Mouse (Mus musculus): ENCODE results near the gene Cadps. TPM values are rescaled to one million over a fixed set of nuclear protein-coding genes. Genes with fewer than 3 reads are reported as not detected.

Cadps gene
- total RNA-seq, 2 experiments from 2014 or later, result 224 to 229 TPM

DNA sequence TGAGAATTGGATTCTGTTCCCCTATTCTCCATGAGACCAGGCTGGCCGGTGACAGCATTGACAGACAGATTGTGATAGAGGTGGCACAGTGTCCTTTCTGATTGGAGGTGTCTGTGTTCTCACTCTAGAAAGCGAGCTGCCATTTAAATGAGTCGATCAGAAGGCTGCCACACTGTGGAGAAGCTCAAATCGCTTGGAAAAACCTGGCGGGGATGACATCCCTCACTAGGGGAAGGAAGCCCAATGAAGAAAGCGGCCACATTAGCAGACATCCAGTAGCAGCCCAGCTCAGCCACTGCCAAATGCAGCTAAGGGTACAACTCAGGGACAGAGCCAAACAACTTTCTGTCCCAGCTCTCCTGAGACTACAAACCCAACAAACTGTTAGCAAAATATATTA lies 397.6 kb downstream of the Cadps start:
- intact Hi-C loops (cut with DNase I), result no loop called here

DNA sequence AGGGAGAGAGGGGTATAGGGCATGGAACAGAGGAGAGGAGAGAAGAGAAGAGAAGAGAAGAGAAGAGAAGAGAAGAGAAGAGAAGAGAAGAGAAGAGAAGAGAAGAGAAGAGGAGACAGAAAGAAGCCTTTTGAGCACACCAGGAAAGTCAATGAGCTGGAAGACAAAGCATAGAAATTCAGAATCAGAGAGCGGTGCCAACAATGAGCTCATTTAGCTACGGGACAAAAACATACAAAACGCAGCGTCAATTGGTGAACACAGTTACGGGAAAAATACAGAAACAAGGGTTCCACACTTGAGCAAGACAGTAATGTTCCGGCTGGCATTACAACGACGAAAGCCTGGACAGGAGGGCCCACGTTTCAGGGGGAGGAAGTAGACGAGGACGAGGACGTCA lies 412.6 kb downstream of the Cadps start:
- intact Hi-C loops (cut with DNase I), result no loop called here
- DNase-seq (ENCODE audit: low spot score in 2 of 2), result no peak

More for the DNA sequence above, 397.6 kb downstream of the Cadps start:
- no peak for DNase-seq (ENCODE audit: low spot score in 2 of 2)

DNA sequence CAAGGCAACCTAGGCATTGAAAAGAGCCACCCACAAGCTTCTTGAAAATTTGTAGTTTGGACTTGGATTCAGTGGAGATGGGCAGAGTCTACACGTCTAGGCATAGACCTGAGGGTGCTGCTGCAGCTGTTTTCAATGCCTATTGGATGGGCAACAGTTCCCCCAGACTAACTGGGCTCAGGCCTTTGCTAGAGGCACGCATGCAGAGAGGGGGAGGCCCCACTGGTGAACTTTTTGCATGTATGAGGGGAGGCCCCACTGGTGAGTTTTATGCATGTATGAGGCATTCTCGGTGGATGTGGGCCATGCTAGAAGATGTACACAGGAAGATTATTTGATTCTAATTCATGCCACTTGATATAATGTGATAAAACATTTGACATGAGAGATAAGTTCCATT lies 413.1 kb downstream of the Cadps start:
- DNase-seq (ENCODE audit: low spot score in 2 of 2), result no peak
- intact Hi-C loops (cut with DNase I), result no loop called here

DNA sequence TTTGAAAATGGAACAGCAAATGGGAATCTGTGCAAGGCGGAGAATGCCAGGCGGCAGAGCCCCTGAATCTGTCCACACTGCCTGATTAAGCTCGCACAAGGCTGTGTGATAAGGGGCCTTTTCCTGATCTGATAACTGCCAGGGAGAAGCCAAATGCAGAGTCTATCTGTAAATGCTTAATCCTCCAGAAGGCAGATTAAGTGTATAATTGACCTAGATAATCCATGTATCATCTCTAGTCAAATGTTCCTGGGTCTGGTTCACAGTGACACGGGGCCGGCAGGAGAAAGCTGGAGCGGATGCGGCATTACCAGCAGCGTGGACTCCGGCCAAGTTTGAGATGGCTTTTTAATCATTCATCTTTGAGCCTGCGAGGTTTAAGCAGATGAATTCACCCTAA lies 416.3 kb downstream of the Cadps start:
- no peak for DNase-seq (ENCODE audit: low spot score in 2 of 2)
- intact Hi-C loops (cut with DNase I), result no loop called here

DNA sequence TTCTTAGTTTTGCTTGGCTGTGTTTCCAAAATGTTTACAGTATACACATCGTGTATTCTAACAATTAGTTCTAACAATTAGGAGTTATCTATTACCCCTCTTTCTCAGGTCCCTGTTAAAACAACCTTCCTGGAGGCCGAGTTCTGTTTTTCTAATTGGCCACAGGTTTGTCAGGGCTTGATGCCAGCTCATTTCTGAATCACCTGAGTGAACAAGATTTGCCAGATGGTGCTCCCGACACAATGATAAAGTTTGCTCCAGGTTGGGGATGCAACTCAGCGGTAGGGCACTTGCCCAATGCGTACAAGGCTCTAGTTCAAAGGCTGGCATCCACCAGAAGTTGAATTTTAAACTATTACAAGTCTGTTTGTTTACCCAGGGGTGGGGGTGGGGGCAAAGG lies 417.7 kb downstream of the Cadps start:
- intact Hi-C loops (cut with DNase I), result no loop called here
- DNase-seq (ENCODE audit: low spot score in 2 of 2), result no peak

DNA sequence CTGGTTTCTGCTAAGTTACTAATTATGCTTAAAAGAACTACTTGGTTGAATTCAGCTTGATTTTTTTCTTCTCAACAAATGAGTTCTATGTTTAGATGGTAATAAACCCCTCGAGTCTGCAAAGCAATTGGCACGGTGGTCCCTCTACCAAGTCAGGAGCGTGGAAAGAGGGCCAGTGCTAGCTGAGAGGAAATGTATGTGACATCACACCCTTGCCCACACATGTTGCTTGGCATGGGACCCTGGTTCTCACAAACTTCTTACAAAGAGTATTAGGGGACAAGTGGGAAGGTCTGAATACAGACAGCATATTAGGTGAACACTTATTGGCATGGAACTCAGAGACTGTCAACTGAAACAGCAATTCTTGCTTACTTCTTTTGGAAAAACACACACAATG lies 418.2 kb downstream of the Cadps start:
- intact Hi-C loops (cut with DNase I), result no loop called here

DNA sequence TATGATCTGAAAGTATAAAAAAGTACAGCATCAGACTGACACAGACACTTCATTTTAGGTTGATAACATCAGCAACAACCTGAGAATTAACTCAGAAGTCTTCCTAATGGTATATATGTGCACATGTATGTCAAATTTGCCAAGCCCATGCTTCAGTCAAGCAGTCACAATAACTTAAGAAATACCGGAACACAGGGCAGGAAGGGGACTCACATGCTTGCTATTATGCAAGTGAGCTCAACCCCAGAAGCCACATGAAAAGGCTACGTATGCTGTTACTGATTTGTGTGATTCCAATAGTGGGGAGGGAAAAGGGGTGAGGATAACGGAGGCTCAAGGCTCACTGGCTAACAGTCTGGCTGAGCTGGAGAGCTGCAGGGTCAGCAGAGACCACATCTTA lies 418.8 kb downstream of the Cadps start:
- intact Hi-C loops (cut with DNase I), result no loop called here
- DNase-seq (ENCODE audit: low spot score in 2 of 2), result no peak

More for the DNA sequence above, 418.2 kb downstream of the Cadps start:
- no peak for DNase-seq (ENCODE audit: low spot score in 2 of 2)

DNA sequence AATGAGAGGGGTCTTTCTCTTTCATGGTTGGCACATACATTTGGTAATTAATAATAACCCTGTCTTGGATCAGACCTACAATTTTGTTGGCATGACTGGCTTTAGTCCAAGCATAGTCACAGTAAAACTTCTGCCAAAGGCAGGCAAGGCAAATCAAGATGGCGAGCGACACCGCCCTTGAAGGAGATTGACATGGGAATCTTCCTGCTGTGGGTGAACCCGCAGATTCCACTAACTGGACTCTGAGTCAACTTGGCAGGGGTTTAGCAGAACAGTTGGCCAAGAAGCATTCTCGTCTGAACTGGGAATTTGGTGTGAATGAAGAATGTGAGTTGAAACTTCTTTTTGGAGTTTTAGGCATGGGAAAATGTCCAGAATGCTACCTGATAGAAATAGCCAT lies 422.8 kb downstream of the Cadps start:
- DNase-seq (ENCODE audit: low spot score in 2 of 2), result no peak
- intact Hi-C loops (cut with DNase I), result no loop called here

DNA sequence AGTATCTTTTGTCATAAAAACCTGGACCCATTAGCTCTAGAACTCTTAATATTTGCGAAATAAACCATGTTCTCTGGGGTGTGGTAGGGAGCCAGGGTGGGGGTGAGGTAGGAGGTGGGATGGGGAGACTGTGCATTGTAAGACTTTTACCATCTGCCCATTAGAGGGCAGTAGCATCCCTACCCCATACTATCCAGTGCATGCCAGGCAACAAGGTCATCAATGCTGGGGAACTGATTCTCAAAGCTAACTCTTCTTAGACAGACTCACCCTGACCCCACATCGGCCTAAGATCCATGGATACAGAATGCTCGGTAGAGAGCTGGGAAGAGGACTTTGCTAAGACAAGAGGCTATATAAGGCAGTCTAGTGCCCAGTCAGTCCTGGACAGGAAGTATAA lies 425.3 kb downstream of the Cadps start:
- DNase-seq (ENCODE audit: low spot score in 2 of 2), result no peak
- intact Hi-C loops (cut with DNase I), result loop anchor here (5.0 kb wide), 1 partner anchor 135 kb away; no protein-coding TSS in a partner anchor

DNA sequence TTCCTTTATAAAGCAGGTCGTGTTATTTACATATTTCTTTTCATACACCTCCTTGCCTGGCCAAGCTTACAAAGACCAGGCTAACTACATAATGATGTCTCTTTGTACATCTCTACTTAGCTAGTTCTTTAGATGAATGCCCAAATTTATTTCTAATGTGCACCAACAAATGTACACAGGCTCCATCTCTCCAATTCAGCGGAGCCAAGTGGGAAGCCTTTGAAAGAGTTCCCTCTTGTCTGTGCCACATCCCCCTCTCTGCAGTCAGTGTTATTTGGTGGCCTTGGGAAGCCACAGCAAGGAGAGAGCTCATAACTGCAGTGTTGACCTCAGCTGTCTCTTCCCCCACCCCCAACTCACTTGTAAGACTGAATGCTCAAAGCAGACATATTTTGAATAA lies 428.6 kb downstream of the Cadps start:
- no peak for DNase-seq (ENCODE audit: low spot score in 2 of 2)
- intact Hi-C loops (cut with DNase I), result no loop called here

DNA sequence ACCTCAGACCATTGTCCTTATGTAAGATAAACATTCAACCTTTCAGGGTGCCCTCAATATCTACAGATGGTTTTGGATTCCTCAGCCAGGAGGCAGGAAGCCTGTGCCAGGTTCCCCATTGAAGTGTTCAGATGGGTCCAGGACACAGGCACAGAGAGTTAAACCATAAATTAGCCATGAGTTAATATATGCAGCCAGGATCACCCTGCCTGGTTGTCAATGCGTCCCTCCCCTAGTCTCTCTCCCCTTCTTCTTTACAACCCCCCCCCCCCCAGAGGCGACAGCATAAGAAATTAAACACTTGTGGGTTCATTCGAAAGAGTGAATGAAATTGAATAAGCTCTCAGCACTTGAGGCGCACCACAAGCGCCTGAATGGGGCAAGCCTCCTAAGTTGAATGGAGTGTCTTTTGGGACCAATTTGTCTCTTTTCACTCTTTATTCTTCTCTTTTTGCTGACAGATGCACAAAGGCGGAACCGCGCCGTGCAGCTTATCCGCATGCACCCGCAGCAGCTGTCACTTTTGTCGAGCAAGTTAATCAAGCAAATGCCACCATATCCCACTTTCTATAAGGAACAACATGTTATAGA lies 429.5 kb downstream of the Cadps start:
- DNase-seq (ENCODE audit: low spot score in 2 of 2), result peak in 1 of 2 experiments; percentile 60
- intact Hi-C loops (cut with DNase I), result no loop called here

DNA sequence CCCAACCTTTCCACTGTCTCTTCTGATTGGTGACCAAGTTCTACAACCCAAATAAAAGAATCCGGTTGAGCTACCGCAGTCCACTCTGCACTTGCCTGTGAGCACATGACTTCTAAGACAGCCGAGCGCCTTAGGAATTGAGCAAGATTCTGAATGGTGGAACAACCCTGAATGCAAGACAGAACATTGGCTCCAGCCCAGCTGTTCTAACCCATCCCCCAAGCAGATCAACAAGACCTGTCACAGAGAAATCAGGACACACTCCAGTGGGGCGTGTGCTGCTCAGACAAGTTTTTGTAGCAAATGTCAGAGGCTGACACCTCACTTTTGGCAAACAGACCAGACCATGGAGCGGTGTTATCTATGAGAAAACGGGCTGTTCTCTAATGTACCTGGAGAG lies 431.7 kb downstream of the Cadps start:
- intact Hi-C loops (cut with DNase I), result no loop called here
- DNase-seq (ENCODE audit: low spot score in 2 of 2), result no peak

DNA sequence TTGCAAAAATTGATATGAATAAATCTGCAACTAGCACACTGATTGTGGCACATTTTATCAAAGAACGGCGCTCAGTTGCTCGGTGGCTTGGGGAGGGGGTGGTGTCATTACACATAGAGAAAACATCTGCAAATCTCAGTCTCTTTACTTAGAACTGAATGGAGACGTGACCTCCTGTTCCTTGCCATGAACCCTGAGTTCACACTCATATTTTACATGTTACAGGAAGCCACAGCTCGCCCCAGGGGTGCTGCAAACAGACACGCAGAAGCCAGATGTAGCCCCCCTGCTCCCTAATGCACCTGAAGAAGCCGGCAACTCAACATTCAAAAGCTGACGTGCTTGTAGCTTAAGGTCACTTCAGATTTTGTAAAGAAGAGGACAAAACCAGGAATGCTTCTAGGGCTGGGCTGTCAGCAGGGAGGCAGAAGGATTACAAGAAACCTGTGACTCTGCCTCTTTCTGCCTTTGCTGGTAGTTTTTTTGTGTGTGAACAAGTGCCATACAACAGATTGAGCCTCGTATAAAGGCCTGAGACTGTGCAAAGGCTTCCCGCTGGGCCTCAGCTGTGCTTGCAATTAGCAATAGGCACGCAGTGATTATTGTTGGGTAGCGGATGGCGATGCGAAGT lies 434.0 kb downstream of the Cadps start:
- no peak for DNase-seq (ENCODE audit: low spot score in 2 of 2)
- intact Hi-C loops (cut with DNase I), result no loop called here

DNA sequence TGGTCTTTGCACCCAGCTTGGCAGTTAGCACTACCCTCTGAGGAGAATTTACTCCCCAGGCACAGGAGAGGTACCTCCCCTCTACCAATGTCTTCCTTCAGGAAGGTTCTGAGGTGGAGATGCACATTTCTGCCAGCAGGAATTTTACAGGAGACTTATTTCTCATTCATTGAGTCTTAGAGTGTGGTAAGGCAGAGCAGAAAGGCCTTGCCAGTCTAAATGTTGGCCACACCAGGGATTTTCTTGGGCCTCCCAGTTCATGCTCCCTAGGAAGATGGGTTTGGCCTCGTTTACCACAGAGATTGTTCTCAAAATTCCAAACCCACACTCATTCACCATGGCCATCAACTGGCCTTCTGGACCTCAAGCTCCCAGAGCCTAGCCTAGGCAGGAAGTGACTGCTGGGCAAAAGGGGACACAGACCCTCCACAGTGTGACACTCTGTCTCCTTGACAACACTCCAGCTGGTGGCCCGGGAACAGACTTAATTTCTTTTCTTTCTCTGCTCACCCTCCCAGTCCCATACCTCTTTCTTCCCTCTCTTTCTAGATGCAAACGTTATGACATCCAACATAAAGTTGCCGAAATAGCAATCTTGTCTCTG lies 434.6 kb downstream of the Cadps start:
- intact Hi-C loops (cut with DNase I), result no loop called here
- DNase-seq (ENCODE audit: low spot score in 2 of 2), result no peak

DNA sequence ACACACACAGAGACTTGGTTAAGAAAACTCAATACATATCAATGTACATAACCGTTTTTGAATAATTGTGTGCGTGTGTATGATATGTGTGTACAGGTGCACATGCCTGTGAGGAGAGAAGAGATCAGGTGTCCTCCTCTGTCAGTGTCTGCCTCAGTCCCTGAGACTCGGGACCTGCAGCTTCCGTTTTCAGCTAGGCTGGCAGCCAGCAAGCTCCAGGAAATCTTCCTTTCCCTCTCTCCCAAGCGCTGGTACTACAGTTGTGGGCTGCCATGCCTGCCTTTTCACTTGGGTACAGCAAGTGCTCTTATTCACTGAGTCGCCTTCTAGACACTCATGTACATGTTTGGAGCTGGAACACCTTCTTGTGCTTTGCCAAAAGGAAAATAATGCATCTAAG lies 435.7 kb downstream of the Cadps start:
- no peak for DNase-seq (ENCODE audit: low spot score in 2 of 2)
- intact Hi-C loops (cut with DNase I), result no loop called here

DNA sequence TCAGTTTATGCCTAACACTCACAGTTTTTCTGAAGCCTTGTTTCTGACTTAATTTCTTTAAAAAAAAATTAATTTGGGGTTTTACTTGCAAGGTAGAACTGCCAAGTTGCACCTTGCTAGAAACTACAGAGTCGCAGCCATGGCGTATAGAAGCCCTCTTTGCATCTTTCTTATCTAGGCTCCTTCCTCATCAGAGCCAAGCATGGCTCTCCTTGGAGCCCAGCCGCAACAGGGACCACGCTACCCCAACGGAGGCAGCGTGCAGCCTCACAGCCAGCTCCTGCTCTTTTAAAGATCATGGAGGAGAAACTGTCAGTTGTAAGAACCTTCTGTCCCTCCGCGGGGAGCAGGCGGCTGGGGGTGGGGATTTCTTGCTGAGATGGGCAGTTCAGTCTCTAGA lies 445.0 kb downstream of the Cadps start:
- no peak for DNase-seq (ENCODE audit: low spot score in 2 of 2)
- intact Hi-C loops (cut with DNase I), result no loop called here

DNA sequence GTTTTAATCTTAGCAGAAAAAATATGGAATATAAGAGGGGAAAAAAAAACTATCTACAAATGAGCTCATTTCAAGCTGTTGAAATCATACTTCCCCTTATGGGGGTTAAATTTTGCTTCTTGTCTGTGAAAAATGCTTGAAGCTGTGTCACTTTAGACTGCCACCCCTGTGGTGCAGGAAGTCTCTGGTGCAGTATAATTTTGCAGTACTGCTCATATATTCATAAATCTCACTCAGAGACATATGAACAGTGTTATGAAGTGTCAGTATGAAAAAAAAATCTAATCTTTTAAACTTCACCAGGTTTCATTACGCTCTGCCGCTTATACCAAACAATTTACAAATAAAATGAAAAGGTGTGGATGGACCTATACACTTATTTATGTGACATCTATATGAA lies 445.6 kb downstream of the Cadps start:
- intact Hi-C loops (cut with DNase I), result no loop called here
- no peak for DNase-seq (ENCODE audit: low spot score in 2 of 2)

DNA sequence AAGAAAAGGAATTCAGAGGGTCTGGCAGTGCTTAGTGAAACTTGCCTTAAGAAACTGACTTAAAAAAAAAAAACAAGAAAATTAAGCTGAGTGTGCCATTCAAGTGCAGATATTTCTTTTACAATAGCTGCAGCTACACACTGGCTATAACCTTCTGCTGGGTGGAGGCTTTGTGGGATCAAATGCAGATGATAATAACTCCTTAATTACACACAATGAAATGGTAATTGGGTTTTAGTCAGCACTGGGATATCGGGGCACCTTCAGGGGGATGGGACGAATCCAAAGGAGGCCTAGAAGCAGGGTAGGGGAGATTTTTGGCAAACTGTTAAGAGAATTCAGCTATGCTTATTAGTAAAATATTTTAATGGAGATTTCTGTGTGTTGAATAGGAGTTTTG lies 447.4 kb downstream of the Cadps start:
- no peak for DNase-seq (ENCODE audit: low spot score in 2 of 2)
- intact Hi-C loops (cut with DNase I), result no loop called here

DNA sequence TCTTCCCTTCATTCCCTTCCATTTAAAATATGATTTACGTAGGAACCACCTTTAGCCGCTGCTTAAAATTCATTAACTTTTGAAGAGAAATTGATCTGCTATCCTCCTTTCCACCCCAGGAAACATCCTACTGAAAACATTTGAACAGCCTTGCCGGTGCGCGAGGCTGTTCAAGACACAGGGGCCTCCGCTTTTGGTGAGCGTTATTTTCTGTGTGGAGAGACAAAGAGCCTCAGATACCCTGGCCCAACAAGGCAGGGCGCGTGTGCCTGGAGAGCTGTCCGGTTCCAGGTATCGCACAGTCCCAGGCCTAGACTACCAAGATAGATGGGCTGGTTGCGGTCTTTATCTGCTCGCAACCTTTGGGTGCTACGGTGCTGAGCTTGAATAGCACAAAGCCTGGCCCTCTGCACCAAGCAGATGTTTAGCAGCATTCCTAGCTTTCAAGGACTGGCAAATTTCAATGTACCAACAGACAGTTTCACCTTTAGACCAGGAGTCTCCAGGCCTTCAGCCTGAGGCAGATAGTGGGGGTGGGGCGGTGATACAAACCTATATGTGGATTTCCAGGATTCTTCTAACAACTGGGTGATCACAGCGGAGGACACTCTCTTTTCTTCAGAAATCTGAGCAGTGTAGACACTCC lies 472.5 kb downstream of the Cadps start:
- no peak for DNase-seq (ENCODE audit: low spot score in 2 of 2)
- intact Hi-C loops (cut with DNase I), result no loop called here

DNA sequence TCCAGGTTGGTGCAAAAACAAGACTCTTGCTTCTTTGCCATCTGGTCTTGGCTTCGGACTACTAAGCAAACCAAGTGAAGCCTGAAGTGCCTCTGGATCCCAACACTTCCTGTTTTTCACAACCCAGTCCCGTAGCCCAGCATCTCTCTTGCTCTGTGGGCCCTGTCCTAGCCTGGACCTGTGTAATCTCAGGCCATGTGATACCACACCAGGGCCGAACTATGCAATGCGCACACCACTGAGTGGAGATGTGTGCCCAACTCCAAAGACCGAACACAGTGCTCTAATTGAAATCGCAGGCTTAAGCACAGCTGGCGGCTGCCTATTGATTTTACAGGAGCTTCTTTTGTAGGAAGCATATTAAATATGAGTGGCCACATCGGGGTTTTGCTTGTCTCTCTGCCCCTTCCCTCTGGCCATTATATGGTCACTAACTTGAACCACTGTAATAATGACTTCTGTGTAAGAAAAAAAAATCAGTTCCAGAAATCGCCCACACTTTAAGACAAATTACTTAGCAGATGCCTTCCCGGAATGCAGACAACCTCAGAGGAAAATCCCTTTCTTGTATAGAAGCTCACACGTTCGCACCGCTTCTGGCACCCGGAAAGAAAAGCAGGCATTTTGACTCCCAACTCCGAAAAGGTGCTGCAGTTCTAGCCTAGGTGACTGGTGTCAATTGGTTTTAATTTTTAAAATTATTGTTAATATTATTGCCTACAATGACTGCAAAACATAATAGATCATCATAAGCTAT lies 473.4 kb downstream of the Cadps start:
- peak in 1 of 2 experiments; percentile 36 for DNase-seq (ENCODE audit: low spot score in 2 of 2)
- intact Hi-C loops (cut with DNase I), result no loop called here

Data from left cerebral cortex, postnatal 25 days (tissue).